Mouse (Mus musculus) gastrocnemius, postnatal 14 days (tissue): ENCODE measurements around the gene Map1b. TPM values are rescaled to one million over a fixed set of nuclear protein-coding genes. Genes with fewer than 3 reads are reported as not detected.

ENCODE experiments used
- DNase-seq: peaks from one replicate; pipeline ENCODE4 v3.0.0; 2021; ENCODE audit warnings: mixed read lengths
- intact Hi-C: fragments of 180-260 bp; cut with DNase I; formaldehyde crosslinking; loops from one replicate; pipeline ENCODE4 v1.15.1; 2025; ENCODE audit warnings: low total_unique reads
- total RNA-seq, 2 experiments: library from RNA; stranded (reverse); gene quantifications; 2 replicates each; pipeline ENCODE4 v1.2.3; 2021

Gene Map1b
- total RNA-seq, 2 experiments from 2014 or later = 17.3 to 23.4 TPM

DNA sequence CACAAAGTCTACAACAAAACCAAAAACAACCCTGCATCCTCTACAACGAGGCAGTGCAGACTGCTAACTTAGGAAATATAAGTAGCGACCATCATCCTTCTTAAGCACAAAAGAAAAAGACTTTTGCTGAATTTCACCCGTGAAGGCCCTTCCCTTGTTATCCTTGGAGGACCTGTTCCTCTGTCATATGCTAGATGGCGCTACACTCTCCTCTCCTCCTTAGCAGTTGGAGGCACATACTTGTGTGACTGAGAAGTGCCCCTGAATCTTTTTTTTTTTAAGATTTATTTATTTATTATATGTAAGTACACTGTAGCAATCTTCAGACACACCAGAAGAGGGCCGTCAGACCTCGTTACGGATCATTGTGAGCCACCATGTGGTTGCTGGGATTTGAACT lies 20.2 kb downstream of the Map1b start:
- no peak for DNase-seq
- intact Hi-C loops = loop anchor here (10.0 kb wide), 1 partner anchor 339 kb away; no protein-coding TSS in a partner anchor

DNA sequence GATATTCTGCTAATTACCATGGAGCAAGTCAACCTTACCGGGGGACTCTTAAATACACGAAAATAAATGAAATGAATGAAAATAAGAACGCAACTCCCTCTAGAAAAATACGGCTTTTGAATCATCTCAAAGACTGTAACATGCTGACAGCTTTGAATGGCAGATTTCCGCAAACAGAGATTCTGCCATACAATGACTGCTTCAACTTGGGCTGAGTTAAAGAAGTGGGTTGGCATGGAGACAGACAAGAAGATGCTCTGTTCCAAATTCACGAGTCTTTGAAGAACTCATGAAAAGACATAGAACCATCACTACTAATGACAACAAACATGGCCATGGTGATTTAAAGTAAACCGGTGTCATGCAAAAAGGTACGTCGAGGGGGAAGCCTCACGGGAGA lies 21.9 kb downstream of the Map1b start:
- DNase-seq = no peak
- intact Hi-C loops = loop anchor here (10.0 kb wide), 1 partner anchor 340 kb away; no protein-coding TSS in a partner anchor

DNA sequence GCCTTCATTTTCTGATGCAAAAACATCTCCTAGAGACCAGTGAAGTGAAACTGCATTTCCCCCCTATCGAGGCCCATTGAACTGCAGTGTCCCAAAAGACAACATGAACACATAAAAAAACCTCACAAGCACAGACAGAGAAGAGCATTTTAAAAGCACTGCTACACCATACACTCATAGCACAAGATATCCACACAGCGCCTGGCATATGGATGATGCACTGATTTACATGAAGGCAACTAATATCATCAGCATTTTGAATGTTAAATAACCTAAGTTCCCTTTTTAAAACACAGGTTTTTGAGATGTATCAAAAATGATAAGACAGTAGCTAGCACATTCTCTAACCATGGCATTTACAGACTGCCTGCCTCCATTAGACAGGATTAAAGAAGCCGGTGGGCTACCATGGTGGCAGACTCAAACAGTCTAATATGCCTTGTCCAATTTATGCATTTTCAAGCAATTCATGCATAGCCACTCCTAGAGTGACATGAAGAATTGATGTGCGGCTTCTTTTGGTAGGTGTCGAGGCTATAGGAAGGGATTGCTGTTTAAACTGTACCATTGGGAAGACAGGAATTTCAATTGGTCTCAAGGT lies 22.9 kb downstream of the Map1b start:
- intact Hi-C loops = loop anchor here (10.0 kb wide), 1 partner anchor 341 kb away; no protein-coding TSS in a partner anchor
- no peak for DNase-seq

- intact Hi-C loops = loop anchor here (10.0 kb wide), 1 partner anchor 342 kb away; no protein-coding TSS in a partner anchor
- no peak for DNase-seq
Measured at GRCm38 (mm10) chr13:99492619-99493303, 23.6 kb downstream of the Map1b start.

GRCm38 (mm10) chr13:99489998-99490397 lies 26.3 kb downstream of the Map1b start:
- intact Hi-C loops = loop anchor here (5.0 to 10.0 kb wide), 2 partner anchors 113 to 345 kb away; no protein-coding TSS in a partner anchor
- no peak for DNase-seq

DNA sequence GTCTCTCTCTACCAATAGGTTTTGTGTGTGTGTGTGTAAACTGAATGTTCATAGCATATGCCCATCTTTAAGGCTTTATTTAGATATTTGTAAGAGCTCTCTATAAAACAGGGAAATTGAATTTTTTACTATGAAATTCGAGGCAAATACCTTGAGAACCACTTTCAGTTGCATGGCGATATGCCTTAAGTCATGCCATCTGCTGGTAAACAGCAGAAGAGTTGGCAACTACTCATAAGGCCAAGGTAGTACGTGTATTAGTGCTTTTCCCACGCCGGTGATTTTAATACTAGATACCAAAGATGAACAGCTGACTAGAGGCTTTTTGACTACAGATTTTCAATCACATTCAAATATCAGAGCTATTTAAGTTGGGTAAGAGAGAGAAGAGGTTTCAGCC lies 27.2 kb downstream of the Map1b start:
- intact Hi-C loops = loop anchor here (5.0 kb wide), 1 partner anchor 112 kb away; no protein-coding TSS in a partner anchor
- no peak for DNase-seq

GRCm38 (mm10) chr13:99485861-99486260 lies 30.5 kb downstream of the Map1b start:
- DNase-seq = no peak
- intact Hi-C loops = loop anchor here (5.0 kb wide), 1 partner anchor 109 kb away; no protein-coding TSS in a partner anchor

DNA sequence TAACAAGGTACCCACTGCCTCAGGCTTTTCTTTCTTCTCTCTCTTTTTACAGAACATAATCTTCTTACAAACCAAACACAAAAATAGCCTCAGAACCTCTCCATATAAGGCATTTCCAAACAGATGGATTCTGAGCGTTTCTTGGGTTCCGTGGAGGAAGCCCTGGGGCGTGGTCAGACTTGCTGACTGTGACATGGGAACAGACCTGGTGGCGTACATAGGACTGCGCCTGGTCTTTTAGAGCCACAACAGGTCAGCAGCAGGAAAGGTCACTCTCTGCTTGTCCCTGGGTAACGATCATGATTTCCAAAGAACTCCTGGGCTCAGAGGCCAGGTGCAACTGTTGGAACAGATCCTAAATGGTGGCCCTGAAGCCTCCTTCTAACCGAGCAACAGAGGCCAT lies 31.0 kb downstream of the Map1b start:
- intact Hi-C loops = loop anchor here (5.0 kb wide), 1 partner anchor 108 kb away; no protein-coding TSS in a partner anchor
- DNase-seq = no peak

DNA sequence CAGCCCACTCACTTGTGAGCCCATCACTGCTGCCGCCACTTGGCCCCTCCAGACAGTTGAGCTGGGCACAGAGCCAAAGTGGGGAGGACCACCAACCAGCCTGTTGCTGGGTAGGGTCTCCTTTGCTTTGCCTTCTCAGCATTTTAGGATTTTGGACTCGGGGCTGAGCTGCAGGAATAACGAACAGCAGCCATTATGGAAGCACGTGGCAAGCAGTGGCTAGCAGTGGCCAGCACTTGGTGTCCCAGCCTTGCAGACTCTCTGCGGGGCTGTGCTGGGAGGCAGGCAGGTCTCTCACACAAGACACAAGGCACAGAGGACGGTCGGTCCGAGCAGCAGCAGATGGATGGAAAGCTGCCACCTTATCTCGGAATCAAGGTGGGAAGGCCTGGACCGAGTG lies 31.4 kb downstream of the Map1b start:
- intact Hi-C loops = loop anchor here (5.0 kb wide), 1 partner anchor 108 kb away; no protein-coding TSS in a partner anchor
- DNase-seq = no peak

DNA sequence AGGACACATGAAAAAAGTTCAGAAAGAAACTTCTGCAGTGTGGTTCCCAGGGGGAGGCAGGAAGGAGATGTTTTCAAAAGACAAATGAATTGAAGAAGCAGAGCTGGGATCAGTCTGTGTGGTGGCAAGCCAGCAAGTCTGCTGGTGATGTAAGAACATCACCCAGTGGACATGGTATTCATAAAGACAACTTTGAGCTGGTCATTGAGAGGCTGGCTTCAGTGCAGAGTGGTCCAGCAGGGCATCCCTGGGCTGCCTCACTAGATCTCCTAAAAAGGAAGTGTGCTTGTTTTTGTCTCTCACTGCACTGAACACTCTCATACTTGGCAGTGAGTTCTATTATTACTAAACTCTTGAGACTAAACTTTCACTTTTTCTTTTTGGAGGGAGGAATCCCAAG lies 32.9 kb downstream of the Map1b start:
- DNase-seq = no peak
- intact Hi-C loops = no loop called here

DNA sequence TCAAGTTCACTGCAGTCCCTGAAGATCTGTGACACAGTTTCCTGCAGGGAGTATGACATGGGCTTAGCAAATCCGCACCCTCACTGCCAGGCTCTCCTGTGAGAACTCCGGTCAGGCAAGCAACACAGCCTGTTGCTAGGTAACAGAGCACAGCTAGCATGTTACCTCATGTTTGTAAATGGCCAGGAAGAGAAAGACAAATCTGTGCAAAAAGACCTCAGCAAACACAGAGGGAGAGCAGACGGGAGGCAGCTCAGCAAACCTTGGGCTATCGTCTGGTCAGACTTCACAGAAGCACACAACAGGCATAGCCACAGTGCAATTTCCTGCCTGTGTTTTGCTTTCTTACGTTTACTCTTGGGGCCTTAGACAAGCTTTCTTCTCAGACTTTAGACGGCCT lies 40.9 kb downstream of the Map1b start:
- no peak for DNase-seq
- intact Hi-C loops = no loop called here

- intact Hi-C loops = no loop called here
- DNase-seq = no peak
Measured at GRCm38 (mm10) chr13:99475033-99475432, 41.3 kb downstream of the Map1b start.

DNA sequence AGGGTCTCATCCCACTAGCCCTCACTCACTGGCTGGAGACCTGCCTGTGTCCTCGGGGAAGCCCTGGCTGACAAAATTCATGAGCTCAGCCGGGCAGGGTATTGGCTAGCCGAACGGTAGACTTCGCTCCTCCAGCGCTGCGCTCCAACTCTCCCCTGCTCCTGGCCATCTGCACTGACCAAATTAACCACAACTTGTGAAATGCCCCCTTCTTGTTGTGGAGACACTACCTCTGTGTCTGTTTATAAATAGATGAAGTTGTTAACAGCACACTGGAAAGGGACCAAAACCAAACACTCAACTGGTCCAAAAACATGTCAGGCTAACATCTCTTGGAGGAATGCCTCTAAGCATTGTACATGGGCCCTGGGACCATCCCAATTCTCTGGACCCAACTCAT lies 42.2 kb downstream of the Map1b start:
- no peak for DNase-seq
- intact Hi-C loops = no loop called here

DNA sequence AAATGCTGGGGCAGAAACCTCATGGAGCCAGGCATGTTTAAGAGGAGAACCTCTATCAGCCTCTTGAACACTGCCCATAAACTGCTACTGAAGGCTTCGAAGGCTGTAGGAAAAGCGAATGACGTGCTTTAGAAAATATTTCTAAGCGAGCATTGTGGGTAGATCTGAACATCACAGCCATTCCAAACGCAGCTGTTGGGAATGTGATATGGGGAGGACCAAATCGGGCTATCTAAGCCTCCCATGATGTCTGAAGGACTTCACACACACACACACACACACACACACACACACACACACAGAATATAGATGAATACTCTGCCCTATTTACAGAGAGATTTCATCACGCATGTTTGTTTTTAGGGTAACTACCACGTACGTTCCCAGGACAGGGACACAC lies 44.3 kb downstream of the Map1b start:
- DNase-seq = no peak
- intact Hi-C loops = no loop called here

DNA sequence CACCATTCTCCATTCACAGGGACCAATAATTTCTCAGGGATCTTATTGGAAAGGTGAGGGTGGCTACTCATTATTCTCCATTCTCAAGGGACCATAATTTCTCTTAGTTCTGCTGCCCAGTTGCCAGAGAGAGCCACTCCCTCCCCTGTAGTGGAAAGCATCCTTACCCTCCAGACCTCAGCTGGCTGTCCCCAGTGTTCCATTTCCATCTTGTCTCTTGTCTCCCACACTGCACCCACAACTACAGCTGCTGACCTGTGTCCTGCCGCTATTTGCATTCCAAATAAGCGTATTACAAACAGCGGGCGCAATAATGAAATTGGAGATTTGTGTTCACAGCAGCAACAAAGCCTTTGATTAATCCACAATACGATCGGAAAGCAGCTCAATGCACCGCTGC lies 46.3 kb downstream of the Map1b start:
- no peak for DNase-seq
- intact Hi-C loops = no loop called here

- no peak for DNase-seq
- intact Hi-C loops = no loop called here
Measured at GRCm38 (mm10) chr13:99468267-99468666, 48.1 kb downstream of the Map1b start.

GRCm38 (mm10) chr13:99466811-99467315 lies 49.5 kb downstream of the Map1b start:
- intact Hi-C loops = no loop called here
- no peak for DNase-seq

- intact Hi-C loops = no loop called here
- no peak for DNase-seq
Measured at GRCm38 (mm10) chr13:99466064-99466463, 50.3 kb downstream of the Map1b start.

GRCm38 (mm10) chr13:99464551-99464950 lies 51.8 kb downstream of the Map1b start:
- intact Hi-C loops = no loop called here
- DNase-seq = peak; percentile 69

GRCm38 (mm10) chr13:99461886-99462285 lies 54.5 kb downstream of the Map1b start:
- intact Hi-C loops = no loop called here
- DNase-seq = no peak

DNA sequence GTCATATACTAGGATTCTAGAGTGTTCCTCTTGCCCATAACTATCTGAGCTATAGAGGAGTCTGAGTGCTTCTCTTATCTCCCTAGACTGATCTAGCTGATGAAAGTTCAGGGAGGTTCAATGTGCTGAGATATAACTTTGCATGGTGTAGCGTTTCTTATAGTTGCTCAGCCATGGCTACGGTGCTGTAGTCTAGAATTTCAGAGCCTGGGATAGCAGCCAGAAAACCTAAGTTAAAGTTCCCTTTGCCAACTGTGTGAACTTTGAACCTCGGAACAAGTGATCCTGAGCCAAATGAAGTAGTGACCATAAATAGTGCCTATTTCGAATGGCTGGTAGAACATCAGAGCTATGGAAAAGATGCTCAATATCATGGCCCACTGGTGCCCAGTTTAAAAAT lies 56.7 kb downstream of the Map1b start:
- intact Hi-C loops = no loop called here
- DNase-seq = no peak
